Mouse (Mus musculus) 416B (cell line): ENCODE data around the gene Creb3l2.

Source experiments
- DNase-seq: peaks from one replicate; pipeline ENCODE4 v3.0.0; 2011; ENCODE audit warnings: low read depth

Gene Creb3l2

DNA sequence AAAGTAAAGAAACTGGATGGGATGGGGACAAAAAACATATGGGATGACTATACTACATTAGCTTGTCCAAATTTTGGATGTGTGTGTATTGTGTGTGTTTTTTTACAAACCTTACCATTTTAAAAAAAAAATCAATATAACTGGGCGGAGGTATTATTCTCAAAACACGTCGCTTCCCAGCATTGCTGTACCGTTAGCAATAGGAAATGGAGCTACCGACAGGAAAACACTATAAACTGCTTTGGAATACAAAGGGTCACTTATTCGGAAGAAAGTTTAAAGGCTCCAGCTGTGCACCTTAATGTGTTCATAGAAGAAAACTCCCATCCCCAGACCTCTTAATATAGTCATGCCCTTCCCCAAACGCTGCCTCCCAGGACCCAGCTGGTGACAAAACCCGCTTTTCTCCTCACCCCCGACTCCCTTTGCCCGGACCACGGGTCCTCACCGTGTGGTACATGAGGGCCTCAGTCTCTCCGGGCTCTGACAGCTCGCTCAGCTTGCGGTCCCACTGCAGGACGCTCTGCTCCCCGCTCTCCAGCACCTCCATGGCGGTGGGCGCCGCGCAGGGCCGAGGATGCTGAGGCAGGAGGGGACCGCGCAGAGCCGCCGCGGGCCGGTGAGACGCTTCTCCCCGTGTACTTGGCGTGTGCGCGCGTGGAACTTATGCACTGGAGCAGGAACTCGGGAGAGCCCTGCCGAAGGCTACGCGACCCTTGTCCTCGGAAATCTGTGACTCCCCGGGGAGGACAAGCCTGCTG is 515 bp downstream of the Creb3l2 start:
- no peak for DNase-seq

- no peak for DNase-seq
Measured at GRCm38 (mm10) chr6:37440491-37441250, 1.3 kb downstream of the Creb3l2 start.

DNA sequence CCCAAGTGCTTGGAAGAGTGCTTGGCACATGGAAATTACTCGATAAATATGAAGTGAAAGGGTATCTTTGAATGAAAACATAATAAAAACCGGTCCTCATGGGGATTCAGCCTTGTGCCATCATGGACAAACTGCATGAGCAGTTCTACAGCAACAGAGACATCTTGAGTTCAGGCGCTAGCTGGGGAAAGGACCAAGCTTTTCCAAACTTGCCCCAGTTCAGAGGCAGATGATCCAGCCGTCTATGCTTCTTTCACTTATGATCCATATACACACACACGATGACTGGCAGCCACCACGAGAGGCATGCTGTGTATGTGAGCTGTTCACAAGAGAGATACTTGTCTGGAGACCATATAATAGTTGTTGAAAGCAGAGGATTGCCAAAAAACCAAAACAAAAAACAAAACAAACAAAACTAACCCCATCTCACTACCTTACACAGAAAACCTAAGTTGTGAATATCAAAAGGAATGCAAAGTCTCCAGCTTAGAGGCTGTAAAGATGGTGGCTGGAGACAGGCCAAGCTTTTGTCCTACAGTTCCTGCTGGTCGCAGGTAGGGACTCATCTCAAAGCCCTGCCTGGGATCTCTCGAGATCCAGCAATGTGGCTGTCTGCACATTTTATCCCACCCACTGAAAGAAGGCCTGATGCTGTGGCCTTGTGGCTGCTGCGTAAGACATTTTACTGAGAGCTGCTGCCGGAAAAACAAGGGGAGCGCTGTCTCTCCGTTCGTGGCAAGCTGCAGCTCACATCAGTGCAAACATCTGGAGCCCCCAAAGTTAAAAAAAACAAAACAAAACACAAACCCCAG is 2.1 kb downstream of the Creb3l2 start:
- DNase-seq, result no peak

DNA sequence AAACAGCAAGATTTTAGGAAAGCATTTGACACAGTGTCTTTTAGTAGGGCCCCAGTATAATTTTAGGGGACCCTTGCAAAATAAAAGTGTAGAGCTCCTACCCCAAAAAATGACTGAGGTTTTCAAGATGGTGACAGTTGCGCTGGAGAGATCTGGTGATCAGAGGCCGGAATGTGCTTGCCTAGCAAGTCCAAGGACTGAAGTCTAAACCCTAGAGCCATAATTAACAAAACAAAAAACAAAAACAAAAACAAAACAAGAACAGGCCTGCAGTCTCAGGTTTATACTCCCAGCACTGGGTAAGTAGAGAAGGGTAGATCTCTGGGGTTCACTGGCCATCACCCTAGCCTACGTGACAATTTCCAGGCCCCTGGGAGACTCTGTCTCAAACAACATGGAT is 3.4 kb downstream of the Creb3l2 start:
- no peak for DNase-seq

DNA sequence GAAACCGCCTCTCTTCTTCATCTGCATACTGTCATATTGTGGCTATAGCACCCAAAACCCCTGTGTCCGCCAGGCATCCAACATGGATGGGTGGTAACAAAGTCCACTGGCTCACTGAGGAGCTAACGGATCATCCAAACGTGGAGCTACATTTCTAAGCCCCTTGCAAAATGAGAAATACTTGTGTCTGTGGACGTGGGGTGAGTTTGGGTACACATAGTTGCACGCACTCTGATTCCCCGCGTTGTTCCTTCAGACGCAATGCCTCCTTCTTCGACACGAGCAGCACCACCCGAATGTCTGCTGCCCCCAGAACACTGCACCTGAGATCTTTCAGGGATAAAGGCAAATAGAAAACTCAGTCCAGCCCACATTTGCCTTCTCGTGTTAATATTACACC is 4.9 kb downstream of the Creb3l2 start:
- no peak for DNase-seq

DNA sequence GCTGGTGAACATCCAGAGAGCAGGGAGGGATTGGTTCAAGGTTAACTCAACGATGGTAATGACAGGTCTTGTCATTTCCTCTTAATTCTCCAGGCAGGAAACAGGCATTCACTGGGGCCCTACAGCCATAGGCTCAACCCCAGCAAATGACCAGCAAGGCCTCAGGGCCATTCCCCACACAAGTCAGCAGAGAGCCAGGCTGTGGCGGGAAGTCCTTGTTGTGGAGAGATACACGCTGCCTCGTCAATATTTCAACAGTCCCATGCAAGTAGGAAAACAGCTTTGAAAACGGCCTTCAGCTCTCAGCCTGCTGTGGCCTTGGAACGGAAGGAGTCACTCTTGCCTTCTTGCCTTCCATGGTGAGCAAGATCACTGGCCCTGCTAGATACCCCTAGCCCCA is 6.6 kb downstream of the Creb3l2 start:
- no peak for DNase-seq

DNA sequence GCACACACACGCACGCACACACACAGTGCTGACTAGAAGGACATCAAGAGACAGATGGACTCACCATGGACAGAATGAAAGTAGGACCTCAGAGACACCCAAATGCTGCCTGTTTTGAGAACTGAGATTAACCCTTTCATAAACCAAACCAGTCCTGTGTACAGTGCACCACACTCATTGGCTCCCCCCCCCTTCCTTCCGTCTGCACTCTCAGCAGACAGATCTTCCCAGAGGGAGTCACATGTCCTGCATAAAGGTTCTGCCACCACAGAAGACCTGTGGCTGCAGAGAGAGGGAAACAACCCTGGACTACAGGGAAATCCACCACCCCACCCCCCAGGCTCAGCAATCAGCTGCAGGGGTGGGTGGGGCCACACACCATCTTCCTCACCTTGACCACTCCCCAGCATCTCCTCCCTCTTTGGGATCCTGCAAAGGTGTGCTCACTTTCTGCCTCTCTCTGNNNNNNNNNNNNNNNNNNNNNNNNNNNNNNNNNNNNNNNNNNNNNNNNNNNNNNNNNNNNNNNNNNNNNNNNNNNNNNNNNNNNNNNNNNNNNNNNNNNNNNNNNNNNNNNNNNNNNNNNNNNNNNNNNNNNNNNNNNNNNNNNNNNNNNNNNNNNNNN is 12.0 kb downstream of the Creb3l2 start:
- no peak for DNase-seq

DNA sequence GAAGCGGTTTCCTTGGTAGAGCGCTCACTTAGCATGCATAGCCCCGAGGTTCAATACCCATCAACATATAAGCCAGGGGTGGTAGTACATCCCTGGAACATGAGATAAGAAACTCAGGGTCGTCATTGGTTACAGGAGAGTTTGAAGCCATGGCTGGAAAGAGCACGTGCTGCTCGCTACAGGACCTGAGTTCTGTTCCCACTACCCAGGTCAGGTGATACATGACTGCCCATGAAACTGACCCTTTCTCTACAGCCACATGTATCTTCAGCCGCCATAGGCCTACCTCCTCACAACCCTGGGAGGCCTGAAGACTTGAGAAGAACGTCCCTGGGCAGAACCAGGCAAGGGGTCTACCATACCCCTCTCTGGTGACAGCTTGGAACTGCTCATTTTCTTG is 13.0 kb downstream of the Creb3l2 start:
- DNase-seq, result no peak

DNA sequence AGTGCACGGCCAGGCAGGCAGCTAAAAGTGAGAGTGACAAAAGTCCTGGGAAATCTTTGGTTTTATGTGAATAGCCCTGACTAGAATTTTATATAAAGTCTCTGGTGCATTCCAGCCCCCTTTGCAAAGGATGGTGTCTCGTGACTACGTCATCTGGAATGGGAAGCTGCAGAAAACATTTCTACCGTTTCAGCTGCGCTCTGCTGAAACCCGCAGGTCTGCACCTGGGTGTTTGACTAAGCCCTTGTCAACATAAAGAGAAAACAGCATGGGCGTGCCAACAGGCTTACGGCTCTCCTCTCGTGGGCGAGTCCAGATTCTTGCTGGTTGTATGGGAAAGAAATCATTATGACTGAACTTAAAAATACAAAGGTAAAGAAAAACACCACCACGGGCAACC is 13.9 kb downstream of the Creb3l2 start:
- no peak for DNase-seq

GRCm38 (mm10) chr6:37426615-37427014 is 15.3 kb downstream of the Creb3l2 start:
- DNase-seq, result no peak

- DNase-seq, result no peak
Measured at GRCm38 (mm10) chr6:37425833-37426232, 16.1 kb downstream of the Creb3l2 start.

- no peak for DNase-seq
Measured at GRCm38 (mm10) chr6:37425075-37425474, 16.9 kb downstream of the Creb3l2 start.

DNA sequence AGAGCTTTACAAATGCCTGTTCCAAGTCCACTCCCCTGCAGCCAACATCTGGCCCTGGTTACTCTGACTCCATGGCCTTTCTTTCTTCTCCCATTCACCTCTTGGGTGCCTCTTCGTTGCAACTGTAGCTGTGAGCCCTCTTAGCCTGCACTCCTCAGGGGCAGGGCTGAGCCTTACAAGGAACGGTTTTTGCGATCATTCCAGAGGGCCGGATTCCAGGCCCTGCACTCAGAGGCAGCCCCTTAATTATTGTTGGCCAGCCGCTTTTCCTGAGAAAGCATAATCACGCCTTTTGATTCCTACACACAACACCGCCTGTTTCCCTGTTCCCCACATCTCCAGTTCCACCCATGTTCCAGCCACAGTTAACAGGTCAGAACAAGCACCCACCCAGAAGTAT is 17.6 kb downstream of the Creb3l2 start:
- no peak for DNase-seq

- no peak for DNase-seq
Measured at GRCm38 (mm10) chr6:37423386-37423785, 18.6 kb downstream of the Creb3l2 start.

DNA sequence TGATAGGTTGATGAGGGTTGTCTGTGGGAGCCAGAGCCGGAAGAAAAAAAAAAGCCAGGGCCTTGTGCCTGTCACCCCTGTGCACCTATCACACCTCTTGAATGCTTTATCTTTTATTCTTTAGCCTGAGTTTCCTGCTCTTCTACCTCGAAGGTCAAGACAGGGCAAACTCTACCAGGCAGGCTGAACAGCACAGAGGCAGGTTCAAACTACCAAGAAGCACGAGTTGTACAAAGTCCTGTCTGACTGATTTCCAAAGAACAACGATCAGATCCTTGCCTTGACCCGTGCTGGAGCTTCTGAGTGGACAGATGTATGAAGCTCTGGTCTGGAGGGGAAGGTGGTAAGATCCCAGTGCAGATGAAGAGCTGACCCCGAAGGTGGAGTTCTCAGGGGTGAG is 20.8 kb downstream of the Creb3l2 start:
- no peak for DNase-seq

GRCm38 (mm10) chr6:37419445-37419941 is 22.5 kb downstream of the Creb3l2 start:
- DNase-seq, result no peak

GRCm38 (mm10) chr6:37418931-37419330 is 23.0 kb downstream of the Creb3l2 start:
- no peak for DNase-seq

DNA sequence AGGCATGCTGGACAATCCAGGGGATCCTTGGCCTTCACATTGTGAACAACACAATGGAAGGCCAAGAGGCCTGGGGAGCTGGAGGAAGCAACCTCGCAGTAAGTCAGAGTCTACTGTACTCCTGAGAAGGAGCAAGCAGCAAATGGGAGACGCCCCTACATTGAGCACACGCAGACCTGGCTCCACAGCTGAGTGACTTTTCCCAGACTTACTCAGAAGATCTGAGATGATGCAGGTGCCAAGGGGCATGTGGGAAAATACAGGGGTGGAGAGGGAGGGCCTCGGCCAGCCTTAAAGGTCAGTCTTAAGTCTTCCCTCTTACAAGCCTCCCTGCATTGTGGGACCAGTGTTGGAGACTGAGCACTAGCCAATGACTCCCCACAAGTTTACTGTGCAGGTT is 25.2 kb downstream of the Creb3l2 start:
- DNase-seq, result no peak

DNA sequence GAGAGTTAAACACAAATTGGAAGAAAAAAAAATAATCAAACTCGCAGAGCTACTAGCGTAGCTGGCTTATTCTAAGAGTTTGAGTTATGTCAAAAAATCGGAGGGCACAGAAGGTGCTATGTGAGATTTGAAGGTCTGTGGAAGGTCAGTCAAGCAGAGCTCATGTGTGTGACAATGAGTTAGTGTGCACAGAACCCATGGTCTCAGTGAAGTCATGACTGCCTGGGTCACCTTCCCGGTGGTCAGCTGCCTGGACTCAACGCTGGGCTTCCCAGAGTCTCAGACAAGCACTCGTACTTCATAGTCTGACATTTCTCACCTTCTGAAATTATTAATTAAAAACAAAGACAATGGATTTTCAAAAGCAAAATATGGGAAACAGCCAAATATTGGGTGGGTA is 26.4 kb downstream of the Creb3l2 start:
- no peak for DNase-seq

DNA sequence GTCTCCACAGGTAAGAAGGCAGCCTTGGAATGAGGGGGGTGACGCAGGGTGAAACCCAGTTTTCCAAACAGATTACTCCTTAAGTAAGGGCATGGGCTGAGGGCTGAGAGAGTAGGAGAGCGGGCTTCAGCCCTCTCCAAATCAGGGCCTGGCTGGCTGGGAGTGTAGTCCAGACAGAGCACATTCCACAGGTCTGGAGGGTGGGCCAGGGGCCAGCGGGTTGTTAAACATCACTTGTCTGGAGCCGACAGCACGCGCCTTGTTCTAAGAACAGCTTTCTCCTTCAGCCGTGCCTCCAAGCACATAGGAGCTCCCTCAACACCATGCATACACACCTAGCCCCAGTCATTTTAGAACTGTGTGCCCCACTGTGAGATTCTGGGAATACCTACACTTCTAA is 26.9 kb downstream of the Creb3l2 start:
- DNase-seq, result no peak

DNA sequence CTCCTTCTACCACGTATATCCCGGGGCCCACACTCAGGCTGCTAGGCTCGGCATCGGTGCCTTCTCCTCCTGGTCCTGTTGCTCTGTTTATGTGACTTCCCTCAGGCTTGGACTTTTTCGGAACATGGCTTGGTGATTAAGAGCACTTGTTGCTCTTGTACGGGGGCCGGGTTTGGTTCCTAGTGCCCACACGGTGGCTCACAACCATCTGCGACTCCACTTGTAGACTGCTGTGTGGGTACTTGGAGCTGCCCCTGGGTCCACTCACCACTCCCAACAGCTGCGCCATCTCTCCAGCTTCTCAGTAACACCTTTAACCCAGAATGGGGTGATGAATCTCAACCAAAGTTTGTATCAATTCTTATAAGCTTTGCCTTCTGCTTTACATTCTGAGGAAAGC is 27.4 kb downstream of the Creb3l2 start:
- no peak for DNase-seq

DNA sequence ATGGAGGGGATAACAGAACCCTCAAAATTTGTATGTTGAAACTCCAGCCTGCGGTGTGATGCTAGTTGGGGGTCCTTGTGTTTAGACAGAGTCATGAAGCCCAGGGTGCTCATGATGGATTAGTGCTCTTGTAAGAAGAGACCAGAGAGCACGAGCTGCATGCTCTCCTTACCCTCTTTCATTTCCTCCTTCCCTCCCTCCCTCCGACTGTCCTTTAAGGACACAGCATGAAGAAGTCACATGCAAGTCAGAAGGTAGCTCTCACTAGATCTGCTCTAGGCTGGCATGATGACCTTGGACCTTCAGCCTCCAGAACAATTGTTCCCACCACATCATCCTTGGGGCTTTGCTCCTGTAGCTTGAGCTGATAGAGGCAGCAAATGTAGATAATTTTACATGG is 30.2 kb downstream of the Creb3l2 start:
- no peak for DNase-seq
